Mouse (Mus musculus): ENCODE measurements around the gene Supt3.

The Supt3 gene

GRCm38 (mm10) chr17:44967186-44967585, 190.2 kb downstream of the Supt3 start:
- no peak for DNase-seq (ENCODE audit: low spot score)

- DNase-seq (ENCODE audit: low spot score) = no peak
Measured at GRCm38 (mm10) chr17:44970255-44970654, 193.3 kb downstream of the Supt3 start.

- no peak for DNase-seq (ENCODE audit: low spot score)
Measured at GRCm38 (mm10) chr17:44973489-44973888, 196.5 kb downstream of the Supt3 start.

- DNase-seq (ENCODE audit: low spot score) = no peak
Measured at GRCm38 (mm10) chr17:44977690-44978089, 200.7 kb downstream of the Supt3 start.

- no peak for DNase-seq (ENCODE audit: low spot score)
Measured at GRCm38 (mm10) chr17:44987964-44988363, 211.0 kb downstream of the Supt3 start.

GRCm38 (mm10) chr17:45003311-45003710, 226.4 kb downstream of the Supt3 start:
- DNase-seq (ENCODE audit: low spot score) = no peak

- no peak for DNase-seq (ENCODE audit: low spot score)
Measured at GRCm38 (mm10) chr17:45004477-45005170, 227.7 kb downstream of the Supt3 start.

- no peak for DNase-seq (ENCODE audit: low spot score)
Measured at GRCm38 (mm10) chr17:45007461-45007860, 230.5 kb downstream of the Supt3 start.

GRCm38 (mm10) chr17:45008663-45009062, 231.7 kb downstream of the Supt3 start:
- DNase-seq (ENCODE audit: low spot score) = no peak

- DNase-seq (ENCODE audit: low spot score) = no peak
Measured at GRCm38 (mm10) chr17:45010409-45010808, 233.5 kb downstream of the Supt3 start.

GRCm38 (mm10) chr17:45016746-45017145, 239.8 kb downstream of the Supt3 start:
- no peak for DNase-seq (ENCODE audit: low spot score)

GRCm38 (mm10) chr17:45020155-45020930, 243.4 kb downstream of the Supt3 start:
- peak; percentile 35 for DNase-seq (ENCODE audit: low spot score)

- no peak for DNase-seq (ENCODE audit: low spot score)
Measured at GRCm38 (mm10) chr17:45028441-45028840, 251.5 kb downstream of the Supt3 start.

GRCm38 (mm10) chr17:45029106-45029505, 252.2 kb downstream of the Supt3 start:
- DNase-seq (ENCODE audit: low spot score) = no peak

- no peak for DNase-seq (ENCODE audit: low spot score)
Measured at GRCm38 (mm10) chr17:45032209-45032608, 255.3 kb downstream of the Supt3 start.

- DNase-seq (ENCODE audit: low spot score) = no peak
Measured at GRCm38 (mm10) chr17:45033617-45034016, 256.7 kb downstream of the Supt3 start.

- no peak for DNase-seq (ENCODE audit: low spot score)
Measured at GRCm38 (mm10) chr17:45041084-45041483, 264.1 kb downstream of the Supt3 start.

- DNase-seq (ENCODE audit: low spot score) = no peak
Measured at GRCm38 (mm10) chr17:45045804-45046203, 268.9 kb downstream of the Supt3 start.

GRCm38 (mm10) chr17:45046583-45046982, 269.6 kb downstream of the Supt3 start:
- DNase-seq (ENCODE audit: low spot score) = no peak

- DNase-seq (ENCODE audit: low spot score) = no peak
Measured at GRCm38 (mm10) chr17:45047236-45047635, 270.3 kb downstream of the Supt3 start.

- DNase-seq (ENCODE audit: low spot score) = no peak
Measured at GRCm38 (mm10) chr17:45051971-45052370, 275.0 kb downstream of the Supt3 start.

GRCm38 (mm10) chr17:45053371-45053770, 276.4 kb downstream of the Supt3 start:
- DNase-seq (ENCODE audit: low spot score) = no peak

- DNase-seq (ENCODE audit: low spot score) = no peak
Measured at GRCm38 (mm10) chr17:45054526-45054925, 277.6 kb downstream of the Supt3 start.
